Mouse (Mus musculus) heart, adult 2 months (tissue): ENCODE results near the gene Tnfrsf1b.

Experiments used
- EP300 ChIP-seq: fragments of 200-500 bp; IDR thresholded peaks from 2 replicates; pipeline ENCODE4 v1.6.1; 2011; ENCODE audit warnings: low read depth, low read length, control low read depth; ENCODE audit not compliant: insufficient read depth
- POLR2A ChIP-seq: fragments of 200-500 bp; IDR thresholded peaks from 2 replicates; pipeline ENCODE4 v1.6.1; 2011; ENCODE audit warnings: mild to moderate bottlenecking, low read depth, low read length, control low read depth; ENCODE audit not compliant: insufficient read depth

DNA sequence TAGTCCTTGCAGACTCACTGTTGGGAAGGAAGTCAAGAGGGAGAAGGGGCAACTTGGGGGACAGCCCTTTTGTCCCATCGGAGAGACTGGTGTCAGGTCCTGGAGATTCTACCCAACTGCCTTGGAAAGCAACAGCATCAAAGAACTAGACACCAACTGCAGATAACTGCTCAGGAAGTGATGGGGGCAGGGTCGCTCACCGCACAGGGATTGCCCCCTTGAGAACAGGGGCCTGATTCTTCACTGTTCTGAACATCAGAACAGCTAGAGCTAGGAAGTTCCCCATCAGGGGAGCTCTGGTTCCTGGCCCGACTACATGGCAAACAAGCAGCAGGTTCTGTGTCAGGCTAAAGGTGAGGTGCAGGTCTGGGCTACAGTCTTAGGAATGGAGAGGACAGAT, 19.8 kb upstream of the Tnfrsf1b start:
- TF ChIP-seq EP300, result no peak
- no peak for TF ChIP-seq POLR2A
